Mouse (Mus musculus) C3H10T1/2 (cell line): Measurements from ENCODE around the gene Gstm5. TPM values are rescaled to one million over a fixed set of nuclear protein-coding genes. Genes with fewer than 3 reads are reported as not detected.

Experiments used
- polyA plus RNA-seq, 2 experiments: library from polyadenylated mRNA; unstranded; fragments of >200 nt; fragmentation: generic; extraction: Trizol; gene quantifications; one replicate each; pipeline ENCODE4 v1.2.1; 2012; ENCODE audit warnings: missing spikeins in 2 of 2

The Gstm5 gene
- 100 to 1,000 TPM in 1 of 2 experiments, 10 to 100 TPM in 1; 27.3 to 117 TPM for polyA plus RNA-seq

DNA sequence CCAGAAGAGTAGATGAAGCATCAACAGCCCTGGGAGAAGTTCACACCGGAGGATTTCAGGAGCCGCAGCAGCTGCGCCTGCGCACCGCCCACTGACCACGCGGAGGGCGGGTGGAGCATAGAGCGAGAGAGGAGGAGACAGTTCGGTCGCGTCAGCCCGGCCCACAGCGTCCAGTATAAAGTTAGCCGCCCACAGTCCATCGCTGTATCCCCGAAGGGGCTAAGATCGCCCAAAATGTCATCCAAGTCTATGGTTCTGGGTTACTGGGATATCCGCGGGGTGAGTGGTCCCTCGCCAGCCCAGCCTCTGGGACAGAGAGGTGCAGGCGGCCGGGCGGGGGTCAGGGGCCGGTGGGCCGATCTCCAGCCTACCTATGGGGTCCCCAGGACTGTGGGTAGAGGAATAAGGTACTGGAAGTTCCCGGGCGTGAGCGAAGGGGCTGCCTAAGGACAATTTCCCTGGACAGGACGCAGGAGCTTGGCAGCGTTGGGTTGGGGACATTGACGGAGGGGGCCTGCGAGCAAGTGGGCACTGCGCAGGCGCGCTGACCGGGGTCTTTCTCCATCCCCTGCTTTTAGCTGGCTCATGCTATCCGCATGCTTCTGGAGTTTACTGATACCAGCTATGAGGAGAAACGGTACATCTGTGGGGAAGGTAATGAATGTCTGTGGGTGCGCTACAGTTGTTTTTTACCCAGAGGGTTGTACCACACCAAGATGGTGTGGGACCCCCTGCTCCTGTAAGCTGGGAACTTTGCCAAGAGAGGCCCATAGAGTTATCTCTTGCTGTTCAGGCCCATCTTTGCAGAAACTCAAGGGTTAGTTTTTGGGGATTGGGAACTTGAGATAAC lies at the start of gene Gstm5:
TSS of gene Gstm5 (plus strand) at position 102 of the 850 bp plus-strand sequence.

DNA sequence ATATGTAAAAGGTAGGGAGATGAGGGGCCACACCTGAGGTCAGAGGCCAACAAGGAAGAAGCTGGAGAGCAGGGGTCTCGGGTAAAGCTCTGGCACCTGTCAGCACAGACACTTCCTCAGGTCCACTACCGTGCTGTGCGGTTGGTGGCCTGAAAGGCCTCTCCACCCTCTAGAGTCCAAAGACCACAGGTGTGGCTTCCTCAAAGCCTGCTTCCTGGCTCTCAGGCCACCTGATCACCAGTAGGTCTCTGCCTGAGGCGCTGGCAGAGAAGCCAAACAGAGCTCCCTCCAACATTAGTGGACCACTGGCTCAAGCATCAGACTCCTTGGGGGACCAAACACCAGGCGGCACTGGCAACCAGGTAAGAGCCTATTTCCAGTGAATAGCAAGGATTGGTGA lies 18.6 kb upstream of the Gstm5 start, which contains the start of gene Eps8l3:
TSS of gene Eps8l3 (plus strand) at position 225 of the 400 bp plus-strand sequence.

DNA sequence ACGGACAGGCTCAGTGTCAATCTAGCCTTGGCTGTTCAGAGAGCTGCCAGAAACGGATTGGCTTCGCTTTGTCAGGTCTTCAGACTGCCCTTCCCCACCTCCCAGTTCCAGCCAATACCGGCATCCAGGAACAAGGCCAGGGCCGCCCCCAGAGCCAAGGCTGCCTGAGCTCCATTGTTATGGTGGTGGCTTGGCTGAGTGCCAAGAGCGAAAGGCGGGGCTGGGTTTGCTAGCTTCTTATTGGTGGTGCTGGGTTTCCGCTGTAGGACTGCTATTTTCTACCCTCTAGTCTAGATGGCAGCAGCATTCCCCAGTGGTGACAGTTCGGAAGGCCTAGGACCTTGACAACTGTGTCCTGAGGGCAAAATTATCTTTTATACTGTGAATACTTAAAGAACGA lies 36.0 kb downstream of the Gstm5 start, which contains the start of gene Gstm7:
TSS of gene Gstm7 (minus strand) at position 148 of the 400 bp plus-strand sequence.

DNA sequence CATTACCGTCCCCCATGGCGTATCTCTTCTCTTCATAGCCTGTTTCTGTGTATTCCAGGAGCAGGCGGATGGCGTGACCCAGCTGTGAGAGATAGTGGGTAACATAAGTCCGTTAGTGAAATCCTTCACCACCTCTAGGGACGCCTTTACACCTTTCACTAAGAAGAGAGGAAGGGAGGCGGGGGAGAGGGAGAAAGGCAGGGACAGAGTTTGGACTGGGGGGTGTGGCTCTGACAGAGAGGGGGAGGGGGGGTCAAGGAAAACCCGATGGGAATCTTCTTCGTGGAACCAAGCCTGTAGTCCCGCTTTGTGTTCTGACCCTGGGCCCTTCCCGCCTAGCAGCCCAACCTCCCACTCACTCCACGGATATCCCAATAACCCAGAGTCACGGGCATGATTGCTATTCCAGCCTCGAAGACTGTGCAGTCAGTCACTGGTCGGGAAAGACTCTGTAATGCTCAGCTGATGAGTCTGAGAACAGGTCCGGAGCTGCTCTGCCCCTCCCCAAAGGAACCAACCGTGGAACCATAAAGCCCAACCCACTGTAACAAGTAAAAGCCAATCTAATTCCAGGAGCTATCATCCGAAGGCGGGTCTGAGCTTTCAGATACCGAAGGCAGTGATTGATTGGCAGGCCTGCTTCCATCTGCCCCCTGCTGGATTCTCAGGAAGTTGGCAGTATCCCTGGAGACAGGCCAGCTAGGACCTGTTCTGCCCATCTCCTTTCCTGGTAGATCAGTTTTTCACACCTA lies 47.8 kb downstream of the Gstm5 start, which contains the start of gene Gstm6:
TSS of gene Gstm6 (minus strand) at position 511 of the 752 bp plus-strand sequence.

Other genes starting within 250 kb of the Gstm5 start
- 10 to 100 TPM in 1 of 2 experiments, 1 to 10 TPM in 1; 7.0 to 51.5 TPM for gene Ahcyl1, start 199.3 kb upstream of the Gstm5 start, polyA plus RNA-seq
- 100 to 1,000 TPM in 1 of 2 experiments, 10 to 100 TPM in 1; 53.3 to 101 TPM for gene Csf1, start 135.4 kb upstream of the Gstm5 start, polyA plus RNA-seq
- gene Eps8l3, start 18.6 kb upstream of the Gstm5 start, polyA plus RNA-seq = not detected
- 1 to 10 TPM in 1 of 2 experiments, under 1 TPM in 1; 0.67 to 4.2 TPM for gene Gstm7, start 36.0 kb downstream of the Gstm5 start, polyA plus RNA-seq
- gene Gstm6, start 47.9 kb downstream of the Gstm5 start, polyA plus RNA-seq = under 1 TPM; 0.15 to 0.59 TPM
- under 1 TPM; 0.02 to 0.06 TPM for gene Gstm3, start 73.5 kb downstream of the Gstm5 start, polyA plus RNA-seq
- gene Gstm2, start 90.6 kb downstream of the Gstm5 start, polyA plus RNA-seq = 100 to 1,000 TPM in 1 of 2 experiments, 10 to 100 TPM in 1; 74.5 to 252 TPM
- gene Gstm1, start 122.2 kb downstream of the Gstm5 start, polyA plus RNA-seq = 100 to 1,000 TPM; 317 to 499 TPM
- under 1 TPM; 0.15 to 0.91 TPM for gene Gstm4, start 149.1 kb downstream of the Gstm5 start, polyA plus RNA-seq
- 10 to 100 TPM; 19.0 to 51.7 TPM for gene Ampd2, start 190.8 kb downstream of the Gstm5 start, polyA plus RNA-seq
- gene Gnat2, start 197.0 kb downstream of the Gstm5 start, polyA plus RNA-seq = 1 to 10 TPM in 1 of 2 experiments, under 1 TPM in 1; 0.49 to 2.2 TPM